Mouse (Mus musculus): ENCODE results near the gene Cstf3. TPM values are rescaled to one million over a fixed set of nuclear protein-coding genes. Genes with fewer than 3 reads are reported as not detected.

Cstf3 gene
- polyA plus RNA-seq, 1 experiment from 2014 or later = 109 TPM

Other genes starting within 250 kb of the Cstf3 start
- gene D430041D05Rik, start 179.5 kb upstream of the Cstf3 start, polyA plus RNA-seq (2015; fragmentation: Nextera tagmentation; extraction: Ambion mirVana) = 5.5 and 6.4 TPM in 2 replicates
- 5.0 and 5.7 TPM in 2 replicates for gene Hipk3, start 96.1 kb upstream of the Cstf3 start, polyA plus RNA-seq (2015; fragmentation: Nextera tagmentation; extraction: Ambion mirVana)
- 74.4 and 75.8 TPM in 2 replicates for gene Tcp11l1, start 121.6 kb downstream of the Cstf3 start, polyA plus RNA-seq (2015; fragmentation: Nextera tagmentation; extraction: Ambion mirVana)
- gene Pin1rt1, start 125.9 kb downstream of the Cstf3 start, polyA plus RNA-seq (2015; fragmentation: Nextera tagmentation; extraction: Ambion mirVana) = 0.17 TPM in 1 of 2 replicates, not detected in the other
- gene Depdc7, start 152.4 kb downstream of the Cstf3 start, polyA plus RNA-seq (2015; fragmentation: Nextera tagmentation; extraction: Ambion mirVana) = 1.7 and 1.9 TPM in 2 replicates
- 8.8 and 9.0 TPM in 2 replicates for gene Qser1, start 226.2 kb downstream of the Cstf3 start, polyA plus RNA-seq (2015; fragmentation: Nextera tagmentation; extraction: Ambion mirVana)

Data from midbrain, embryonic 13.5 days (tissue).